Mouse (Mus musculus): ENCODE results near the gene 4933428G20Rik.

Gene 4933428G20Rik

GRCm38 (mm10) chr11:97532354-97532753, 32.2 kb upstream of the 4933428G20Rik start:
- DNase-seq = no peak

DNA sequence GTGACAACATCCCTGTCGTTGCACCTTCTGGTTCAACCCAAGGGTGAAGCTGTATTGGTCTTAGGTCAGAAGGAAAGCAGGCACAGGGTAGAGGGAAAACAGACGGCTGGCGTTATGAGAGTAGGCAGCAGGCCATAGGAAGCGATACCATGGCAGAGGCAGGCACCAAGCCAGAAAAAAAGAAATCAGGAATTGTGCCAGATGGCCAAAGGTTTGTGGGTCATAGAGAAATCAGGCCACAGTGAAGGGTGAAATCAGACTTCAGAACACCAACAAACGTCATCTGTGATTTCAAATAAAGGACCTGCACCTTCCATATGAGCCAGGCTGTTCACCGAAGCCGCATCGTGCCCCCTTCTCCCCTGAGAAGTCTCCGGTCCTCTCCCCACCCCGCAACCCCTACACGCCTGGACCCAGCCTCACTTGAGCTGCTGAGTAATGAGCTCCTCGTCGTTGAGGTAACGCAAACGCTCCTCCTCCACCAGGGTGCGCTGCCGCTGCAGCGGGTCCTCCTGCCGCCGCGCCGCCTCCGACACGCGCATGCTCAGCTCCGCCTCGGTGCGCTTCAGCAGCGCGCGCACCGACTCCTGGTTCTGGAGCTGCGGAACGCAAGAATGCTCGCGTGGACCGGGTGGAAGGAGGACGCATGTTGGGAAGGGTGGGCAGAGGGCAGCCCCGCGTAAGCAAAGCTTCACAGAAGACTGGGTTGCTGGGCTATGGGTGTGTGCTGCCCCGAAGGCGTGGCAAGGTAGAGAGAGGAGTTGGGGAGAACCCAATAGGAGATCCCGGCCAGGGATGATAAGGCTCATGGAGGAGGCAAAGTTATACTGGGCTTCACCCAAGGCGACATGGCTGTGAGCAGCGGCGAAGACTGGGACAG, 31.5 kb upstream of the 4933428G20Rik start:
- DNase-seq = peak; percentile 94

DNA sequence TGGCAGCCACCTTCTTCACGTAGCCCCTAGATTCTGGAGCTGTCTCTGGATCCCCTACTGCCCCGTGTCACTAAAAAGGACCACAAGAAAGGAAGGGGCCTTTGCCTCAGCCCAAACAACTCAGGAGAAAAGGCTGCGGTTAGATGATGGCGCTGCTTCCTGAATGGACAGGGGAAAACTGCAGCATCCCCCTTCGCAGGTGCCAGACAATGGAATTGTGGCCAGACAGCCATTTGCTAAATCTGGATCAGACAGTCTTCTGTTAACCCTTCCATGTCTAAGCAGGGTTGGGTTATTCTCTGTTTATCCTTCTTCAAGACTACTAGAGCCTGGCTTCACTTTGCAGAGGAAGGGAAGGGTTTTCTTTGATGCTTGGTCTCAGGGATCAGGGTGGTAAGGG, 30.8 kb upstream of the 4933428G20Rik start:
- DNase-seq = no peak

DNA sequence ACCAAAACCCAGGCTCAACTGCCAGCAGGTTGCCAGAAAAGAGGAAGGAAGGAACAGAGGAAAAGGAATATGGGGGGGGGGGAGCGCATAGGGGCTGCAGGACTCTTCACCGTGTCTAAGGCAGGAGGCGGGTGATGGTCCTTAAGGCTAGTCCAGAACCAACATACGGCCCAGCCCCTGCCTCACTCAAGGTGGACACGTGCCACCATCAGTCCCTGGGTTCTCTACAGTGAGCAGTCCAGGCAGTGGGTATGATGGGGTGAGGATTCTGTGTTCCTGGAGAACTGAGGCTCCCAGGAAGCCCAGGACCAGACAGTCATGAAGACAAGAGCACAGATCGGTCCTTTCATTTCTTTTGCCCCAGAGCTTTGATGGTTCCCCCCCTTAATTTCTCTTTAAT, 29.9 kb upstream of the 4933428G20Rik start:
- no peak for DNase-seq

DNA sequence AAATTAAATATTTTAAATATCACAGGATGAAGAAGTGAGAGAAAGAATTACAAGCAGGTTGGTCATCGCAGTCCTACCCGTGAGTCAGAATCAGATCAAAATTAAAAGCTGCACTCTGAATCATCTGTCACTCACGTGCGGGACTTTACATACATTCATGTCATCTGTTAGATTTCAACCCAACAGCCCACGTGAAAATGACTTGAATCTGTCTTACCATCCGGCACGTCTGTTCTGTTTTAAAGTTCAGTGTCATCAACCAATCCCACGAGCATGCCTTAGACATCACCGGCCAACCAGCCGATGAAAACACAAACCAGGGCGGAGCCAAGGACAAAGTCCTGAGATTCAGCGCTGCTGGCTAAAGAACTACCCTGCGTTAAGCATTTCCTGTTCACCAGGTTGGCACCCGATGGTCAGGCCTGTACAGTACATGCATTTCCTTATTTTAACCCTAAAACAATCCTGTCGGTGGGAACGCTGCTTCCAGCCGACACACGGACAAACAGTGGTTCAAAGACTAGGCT, 28.2 kb upstream of the 4933428G20Rik start:
- DNase-seq = no peak

GRCm38 (mm10) chr11:97525313-97525712, 25.2 kb upstream of the 4933428G20Rik start:
- DNase-seq = no peak

- DNase-seq = no peak
These were observed 24.2 kb upstream of the 4933428G20Rik start for GRCm38 (mm10) chr11:97524306-97524705.

DNA sequence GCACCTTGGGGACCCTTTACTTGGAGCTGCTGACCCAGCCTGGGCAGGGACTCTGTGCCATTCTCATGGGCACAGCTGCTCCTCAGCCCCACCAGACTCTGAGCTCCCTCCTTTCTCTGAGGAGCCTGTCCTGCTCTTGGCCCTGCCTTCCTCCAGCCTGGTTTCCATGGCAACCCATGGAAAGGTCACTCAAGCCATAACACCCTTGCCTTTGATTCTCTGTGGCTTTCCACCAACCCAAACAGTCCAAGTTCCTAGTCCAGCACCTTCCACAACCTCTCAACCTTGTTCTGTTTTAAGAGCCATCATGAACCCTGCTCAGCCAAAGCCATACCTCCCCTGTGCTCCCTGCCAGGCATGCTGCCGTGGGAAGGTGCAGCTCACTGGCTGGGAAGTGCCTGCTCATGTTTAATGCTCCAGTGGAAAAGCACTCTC, 23.7 kb upstream of the 4933428G20Rik start:
- DNase-seq = peak; percentile 39

DNA sequence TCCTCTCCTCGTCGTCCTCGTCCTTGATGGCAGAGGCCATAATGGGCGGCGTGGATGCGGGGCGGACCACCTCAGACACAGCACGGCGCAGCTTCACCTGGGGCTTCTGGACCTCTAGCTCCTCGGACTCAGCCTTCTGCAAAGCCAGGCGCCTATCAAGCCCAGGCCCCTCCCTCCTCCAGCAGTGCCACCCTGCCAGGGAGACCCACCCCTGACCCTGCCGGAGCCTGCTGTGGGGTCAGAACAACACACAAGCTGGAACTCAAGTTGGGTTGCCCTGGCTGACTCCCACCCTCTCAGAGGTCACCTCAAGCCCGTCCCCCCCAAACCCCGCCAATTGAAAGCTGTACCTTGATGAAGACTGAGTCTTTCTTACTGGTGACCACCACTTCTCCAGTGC, 23.0 kb upstream of the 4933428G20Rik start:
- no peak for DNase-seq

GRCm38 (mm10) chr11:97521741-97522474, 21.8 kb upstream of the 4933428G20Rik start:
- DNase-seq = no peak

DNA sequence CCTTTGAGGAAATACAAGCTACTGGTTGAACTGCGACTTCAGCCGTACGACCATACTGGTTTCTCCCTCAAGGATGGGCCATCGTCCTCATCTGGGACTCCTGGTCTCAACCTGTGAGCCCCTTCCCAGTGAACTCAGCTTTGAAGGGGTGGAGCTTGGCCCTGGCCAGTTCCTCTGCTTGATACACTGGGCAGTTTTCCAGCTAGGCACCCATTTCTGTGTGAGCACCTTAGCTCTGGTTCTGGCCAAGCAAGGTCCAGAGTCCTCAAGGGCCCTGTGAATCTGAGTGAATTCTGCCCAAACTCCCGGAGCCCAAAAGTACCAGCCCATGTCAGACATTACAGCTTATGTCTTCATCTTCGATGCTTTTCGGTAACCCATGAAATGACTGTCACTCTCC, 20.4 kb upstream of the 4933428G20Rik start:
- DNase-seq = no peak

GRCm38 (mm10) chr11:97513066-97513465, 12.9 kb upstream of the 4933428G20Rik start:
- DNase-seq = no peak

GRCm38 (mm10) chr11:97512511-97512910, 12.4 kb upstream of the 4933428G20Rik start:
- no peak for DNase-seq

DNA sequence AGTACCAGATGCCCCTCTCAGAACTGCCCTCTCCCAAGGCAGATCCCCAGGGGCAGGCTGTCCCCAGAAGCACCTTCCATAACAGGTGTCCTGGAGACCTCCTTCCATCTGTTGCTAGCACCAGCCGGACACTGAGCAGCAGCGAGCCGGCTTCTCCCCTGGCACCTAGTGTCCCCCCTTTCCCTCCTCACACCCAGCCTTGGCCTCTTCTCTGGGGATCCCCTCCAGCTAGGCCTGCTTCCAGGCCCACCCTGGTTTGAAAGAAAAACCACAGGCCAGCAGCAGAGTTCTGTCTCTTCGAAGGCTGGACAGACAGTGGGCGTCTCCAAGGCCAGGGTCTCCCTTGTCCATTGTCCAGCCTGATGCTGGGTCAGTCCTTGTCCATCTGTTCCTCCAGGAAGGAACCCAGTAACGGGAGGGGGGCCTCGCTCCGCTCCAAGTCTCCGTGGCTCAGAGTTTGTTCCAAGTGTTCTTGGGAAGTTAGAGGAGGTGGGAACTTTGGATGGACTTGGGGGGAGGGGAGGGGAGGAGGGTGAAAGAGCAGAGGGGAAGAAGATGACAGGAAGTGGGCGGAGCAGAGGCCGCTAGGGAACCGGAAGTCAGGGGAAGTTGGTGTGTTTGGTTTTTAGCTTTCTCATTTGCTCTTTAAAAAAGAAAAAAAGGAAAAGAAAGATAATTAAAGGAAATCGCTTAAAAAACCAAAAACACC, 11.7 kb upstream of the 4933428G20Rik start:
- DNase-seq = peak; percentile 58

DNA sequence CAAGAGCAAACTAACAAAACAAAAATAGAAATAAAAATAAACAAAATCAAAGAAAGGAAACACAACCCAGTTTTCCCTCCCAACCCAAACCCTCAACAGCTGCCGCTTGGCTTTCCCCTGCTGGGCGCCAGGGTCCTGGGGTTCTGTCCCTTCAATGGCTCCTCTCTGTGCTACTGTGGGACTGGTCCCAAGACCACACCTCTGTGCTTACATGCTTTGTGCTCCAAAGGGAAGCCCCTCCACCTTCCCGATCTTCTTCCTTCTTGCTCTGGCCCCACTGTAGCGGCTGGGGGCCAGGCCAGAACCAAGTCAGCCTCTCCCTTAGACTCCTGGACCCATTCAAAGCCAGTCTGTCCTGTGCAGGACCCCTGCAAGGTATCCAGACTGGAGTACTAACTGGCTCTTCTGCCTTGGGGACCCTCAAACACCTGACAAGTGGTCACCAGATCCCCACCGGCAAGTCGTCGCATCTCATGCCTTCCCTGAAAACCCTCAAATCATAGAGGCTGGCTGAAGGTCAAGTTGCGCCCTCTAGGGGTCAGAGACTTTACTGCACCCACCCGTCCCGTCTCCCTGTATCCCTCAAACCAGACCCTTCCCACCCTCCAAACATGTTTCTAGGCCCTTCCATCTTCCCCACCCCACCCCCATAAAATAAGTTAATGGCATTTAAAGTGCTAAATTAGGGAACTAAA, 11.0 kb upstream of the 4933428G20Rik start:
- DNase-seq = peak; percentile 82

- DNase-seq = no peak
These were observed 9.8 kb upstream of the 4933428G20Rik start for GRCm38 (mm10) chr11:97509715-97510485.

DNA sequence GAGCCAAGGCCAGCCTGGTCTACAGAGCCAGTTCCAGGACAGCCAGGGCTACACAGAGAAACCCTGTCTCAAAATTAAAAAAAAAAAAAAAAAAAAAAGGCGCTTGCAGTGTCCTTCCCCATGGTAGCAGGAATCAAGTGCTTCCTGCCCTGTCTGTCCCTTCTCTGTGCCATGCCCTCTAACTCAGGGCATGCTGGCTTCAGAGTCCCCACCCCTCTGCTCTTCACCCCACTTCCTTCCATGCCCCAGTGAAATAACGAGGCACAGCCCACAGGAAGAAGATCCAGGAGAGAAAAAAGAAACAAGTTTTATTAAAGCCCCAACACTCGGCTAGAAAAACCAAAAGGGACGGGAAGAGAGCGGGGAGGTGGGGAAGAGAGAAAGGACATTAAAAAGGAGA, 8.9 kb upstream of the 4933428G20Rik start:
- no peak for DNase-seq

- DNase-seq = no peak
These were observed 8.1 kb upstream of the 4933428G20Rik start for GRCm38 (mm10) chr11:97508198-97508597.

- DNase-seq = no peak
These were observed 6.2 kb upstream of the 4933428G20Rik start for GRCm38 (mm10) chr11:97506331-97506730.

DNA sequence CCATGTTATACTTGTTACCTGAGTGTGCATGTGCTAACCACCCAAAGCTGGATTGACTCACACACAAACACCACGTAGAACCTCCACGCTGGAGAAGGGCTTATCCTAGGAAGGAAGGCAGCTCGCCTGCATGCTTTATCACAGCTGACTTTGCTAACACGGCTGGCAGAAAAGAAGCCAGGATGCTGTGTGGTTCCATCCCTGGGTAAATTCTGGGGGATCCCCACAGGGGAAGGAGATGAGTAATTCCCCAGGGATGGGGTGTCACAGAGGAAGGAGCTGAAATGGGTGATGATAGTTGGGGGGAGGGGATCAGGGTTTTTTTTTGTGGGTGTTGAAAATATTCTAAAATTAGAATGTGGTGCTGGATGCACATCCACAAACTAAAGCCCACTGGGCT, 5.6 kb upstream of the 4933428G20Rik start:
- no peak for DNase-seq

DNA sequence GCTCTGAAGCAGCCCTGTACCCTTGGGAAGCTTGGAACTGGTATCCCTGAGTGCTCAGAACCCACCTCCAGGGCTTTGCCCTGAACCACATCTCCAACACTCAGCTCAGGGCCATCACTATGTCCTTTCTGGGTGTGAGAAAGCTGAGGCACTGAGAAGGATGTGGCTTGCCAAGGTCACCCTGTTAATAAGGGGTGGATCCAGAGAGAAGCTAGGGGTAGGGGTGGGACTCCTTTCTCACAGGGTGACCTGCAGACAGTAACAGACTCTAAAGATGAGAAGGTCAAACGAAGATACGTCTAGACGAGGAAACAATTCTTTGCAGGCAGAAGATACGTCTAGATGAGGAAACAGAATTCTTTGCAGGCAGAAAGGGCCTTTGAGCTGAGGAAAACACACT, 2.7 kb upstream of the 4933428G20Rik start:
- no peak for DNase-seq

GRCm38 (mm10) chr11:97502383-97502782, 2.2 kb upstream of the 4933428G20Rik start:
- DNase-seq = no peak

All from lung, postnatal 14 days (tissue).